Mouse (Mus musculus): ENCODE measurements around the gene Dda1.
"Not testable (repeated sequence)": the region's sequence is repeated elsewhere in the genome, so short reads cannot be mapped to it uniquely, and the experiment has no call there.

Gene Dda1

GRCm38 (mm10) chr8:71468916-71469315 lies at the start of gene Dda1:
Gene Dda1 (plus strand): TSS chr8:71469199.
- DNase-seq, result peak; percentile 99

- no peak for DNase-seq
Measured at GRCm38 (mm10) chr8:71422121-71422520, 46.9 kb upstream of the Dda1 start.

- not testable (repeated sequence) for DNase-seq
Measured at GRCm38 (mm10) chr8:71432935-71433334, 36.1 kb upstream of the Dda1 start.

- no peak for DNase-seq
Measured at GRCm38 (mm10) chr8:71437041-71437440, 32.0 kb upstream of the Dda1 start.

GRCm38 (mm10) chr8:71441404-71441803 lies 27.6 kb upstream of the Dda1 start:
- peak; percentile 22 to 44 for DNase-seq

GRCm38 (mm10) chr8:71445096-71445495 lies 23.9 kb upstream of the Dda1 start:
- DNase-seq, result no peak

GRCm38 (mm10) chr8:71451337-71451736 lies 17.7 kb upstream of the Dda1 start:
- DNase-seq, result no peak

- no peak for DNase-seq
Measured at GRCm38 (mm10) chr8:71451777-71452176, 17.2 kb upstream of the Dda1 start.

- DNase-seq, result no peak
Measured at GRCm38 (mm10) chr8:71452669-71453068, 16.3 kb upstream of the Dda1 start.

GRCm38 (mm10) chr8:71454668-71455067 lies 14.3 kb upstream of the Dda1 start:
- DNase-seq, result no peak

GRCm38 (mm10) chr8:71456906-71457305 lies 12.1 kb upstream of the Dda1 start:
- DNase-seq, result no peak

GRCm38 (mm10) chr8:71457659-71458270 lies 11.2 kb upstream of the Dda1 start:
- DNase-seq, result no peak

GRCm38 (mm10) chr8:71460716-71461115 lies 8.3 kb upstream of the Dda1 start:
- no peak for DNase-seq

GRCm38 (mm10) chr8:71461152-71461840 lies 7.7 kb upstream of the Dda1 start:
- DNase-seq, result no peak

- DNase-seq, result no peak
Measured at GRCm38 (mm10) chr8:71462191-71462590, 6.8 kb upstream of the Dda1 start.

- peak; percentile 40 to 55 for DNase-seq
Measured at GRCm38 (mm10) chr8:71462786-71463185, 6.2 kb upstream of the Dda1 start.

- DNase-seq, result peak; percentile 96 to 97
Measured at GRCm38 (mm10) chr8:71463188-71464033, 5.6 kb upstream of the Dda1 start, which contains the start of gene Abhd8. Gene Abhd8 (minus strand): TSS chr8:71463655.

GRCm38 (mm10) chr8:71464513-71465500 lies 4.2 kb upstream of the Dda1 start, which contains the start of gene Mrpl34:
Gene Mrpl34 (plus strand): TSS chr8:71464959.
- DNase-seq, result peak; percentile 100

GRCm38 (mm10) chr8:71465733-71466132 lies 3.3 kb upstream of the Dda1 start:
- no peak for DNase-seq

- DNase-seq, result no peak
Measured at GRCm38 (mm10) chr8:71466198-71466597, 2.8 kb upstream of the Dda1 start.

- no peak for DNase-seq
Measured at GRCm38 (mm10) chr8:71467201-71467600, 1.8 kb upstream of the Dda1 start.

GRCm38 (mm10) chr8:71468001-71468400 lies 998 bp upstream of the Dda1 start:
- no peak for DNase-seq
